Mouse (Mus musculus): ENCODE data around the gene Mypn. TPM values are rescaled to one million over a fixed set of nuclear protein-coding genes. Genes with fewer than 3 reads are reported as not detected.

Gene Mypn
- polyA plus RNA-seq, 1 experiment from 2014 or later = not detected

- H3K27me3 ChIP-seq (ENCODE audit: control insufficient read depth, insufficient read depth, low read length) = no peaks in the 10 kb centered on the region
- no peaks in the 10 kb centered on the region for H3K9me3 ChIP-seq (ENCODE audit: control insufficient read depth, low read length)
- WGBS = 84% methylated on average over 4 of the region's 4 CpGs
- DNase-seq (ENCODE audit: low spot score) (no peak), ATAC-seq (replicated peaks; ENCODE audit: low FRiP score) (no peak)
- no peak overlapping the region for H3K4me3 ChIP-seq (ENCODE audit: low read depth, low read length)
- H3K4me1 ChIP-seq (replicated peaks; ENCODE audit: control insufficient read depth, insufficient read depth, low read length) = no peaks in the 10 kb centered on the region
- H3K27ac ChIP-seq (ENCODE audit: low read depth, low read length) = no peak overlapping the region
- no peak overlapping the region for H3K4me2 ChIP-seq (ENCODE audit: low read depth, low read length, severe bottlenecking)
- H3K36me3 ChIP-seq (ENCODE audit: control insufficient read depth, insufficient read depth, low read length) = no peaks in the 10 kb centered on the region
- H3K9ac ChIP-seq (ENCODE audit: low read length) = no peak overlapping the region
Observed at GRCm38 (mm10) chr10:63184451-63184850, 19.3 kb downstream of the Mypn start.

GRCm38 (mm10) chr10:63182177-63182768 is 21.5 kb downstream of the Mypn start:
- no peak overlapping the region for H3K27ac ChIP-seq (ENCODE audit: low read depth, low read length)
- DNase-seq (ENCODE audit: low spot score) (no peak), ATAC-seq (replicated peaks; ENCODE audit: low FRiP score) (no peak)
- no peak overlapping the region for H3K4me2 ChIP-seq (ENCODE audit: low read depth, low read length, severe bottlenecking)
- no peak overlapping the region for H3K9ac ChIP-seq (ENCODE audit: low read length)
- H3K4me3 ChIP-seq (ENCODE audit: low read depth, low read length) = no peak overlapping the region
- WGBS = 71% methylated on average over 5 of the region's 5 CpGs
- no peaks in the 10 kb centered on the region for H3K27me3 ChIP-seq (ENCODE audit: control insufficient read depth, insufficient read depth, low read length)
- H3K36me3 ChIP-seq (ENCODE audit: control insufficient read depth, insufficient read depth, low read length) = no peaks in the 10 kb centered on the region
- no peaks in the 10 kb centered on the region for H3K9me3 ChIP-seq (ENCODE audit: control insufficient read depth, low read length)
- H3K4me1 ChIP-seq (replicated peaks; ENCODE audit: control insufficient read depth, insufficient read depth, low read length) = no peaks in the 10 kb centered on the region

- H3K9me3 ChIP-seq (ENCODE audit: control insufficient read depth, low read length) = no peaks in the 10 kb centered on the region
- DNase-seq (ENCODE audit: low spot score) (no peak), ATAC-seq (replicated peaks; ENCODE audit: low FRiP score) (no peak)
- H3K4me2 ChIP-seq (ENCODE audit: low read depth, low read length, severe bottlenecking) = no peak overlapping the region
- no peaks in the 10 kb centered on the region for H3K4me1 ChIP-seq (replicated peaks; ENCODE audit: control insufficient read depth, insufficient read depth, low read length)
- H3K9ac ChIP-seq (ENCODE audit: low read length) = no peak overlapping the region
- H3K27me3 ChIP-seq (ENCODE audit: control insufficient read depth, insufficient read depth, low read length) = no peaks in the 10 kb centered on the region
- no peak overlapping the region for H3K27ac ChIP-seq (ENCODE audit: low read depth, low read length)
- no peak overlapping the region for H3K4me3 ChIP-seq (ENCODE audit: low read depth, low read length)
- no peaks in the 10 kb centered on the region for H3K36me3 ChIP-seq (ENCODE audit: control insufficient read depth, insufficient read depth, low read length)
- WGBS = 82% methylated on average over 1 of the region's 1 CpGs
Observed at GRCm38 (mm10) chr10:63181166-63181565, 22.6 kb downstream of the Mypn start.

- Histone ChIP-seq H3K4me2 (ENCODE audit: low read depth, low read length, severe bottlenecking) (no peak overlapping the region), H3K27ac (ENCODE audit: low read depth, low read length) (no peak overlapping the region), H3K4me1 (replicated peaks; ENCODE audit: control insufficient read depth, insufficient read depth, low read length) (no peaks in the 10 kb centered on the region), H3K4me3 (ENCODE audit: low read depth, low read length) (no peak overlapping the region), H3K9me3 (ENCODE audit: control insufficient read depth, low read length) (no peaks in the 10 kb centered on the region), H3K36me3 (ENCODE audit: control insufficient read depth, insufficient read depth, low read length) (no peaks in the 10 kb centered on the region), H3K27me3 (ENCODE audit: control insufficient read depth, insufficient read depth, low read length) (no peaks in the 10 kb centered on the region), H3K9ac (ENCODE audit: low read length) (no peak overlapping the region)
- no peak for DNase-seq (ENCODE audit: low spot score)
- no peak for ATAC-seq (replicated peaks; ENCODE audit: low FRiP score)
- WGBS = 74% methylated on average over 10 of the region's 10 CpGs
Observed at GRCm38 (mm10) chr10:63179524-63179923, 24.2 kb downstream of the Mypn start.

- H3K4me1 ChIP-seq (replicated peaks; ENCODE audit: control insufficient read depth, insufficient read depth, low read length) = no peaks in the 10 kb centered on the region
- DNase-seq (ENCODE audit: low spot score) (no peak), ATAC-seq (replicated peaks; ENCODE audit: low FRiP score) (no peak)
- no peaks in the 10 kb centered on the region for H3K36me3 ChIP-seq (ENCODE audit: control insufficient read depth, insufficient read depth, low read length)
- no peak overlapping the region for H3K9ac ChIP-seq (ENCODE audit: low read length)
- no peak overlapping the region for H3K4me2 ChIP-seq (ENCODE audit: low read depth, low read length, severe bottlenecking)
- WGBS = 95% methylated on average over 2 of the region's 2 CpGs
- H3K27ac ChIP-seq (ENCODE audit: low read depth, low read length) = no peak overlapping the region
- H3K9me3 ChIP-seq (ENCODE audit: control insufficient read depth, low read length) = no peaks in the 10 kb centered on the region
- no peak overlapping the region for H3K4me3 ChIP-seq (ENCODE audit: low read depth, low read length)
- H3K27me3 ChIP-seq (ENCODE audit: control insufficient read depth, insufficient read depth, low read length) = no peaks in the 10 kb centered on the region
Observed at GRCm38 (mm10) chr10:63178318-63178717, 25.4 kb downstream of the Mypn start.

- DNase-seq (ENCODE audit: low spot score) (no peak), ATAC-seq (replicated peaks; ENCODE audit: low FRiP score) (no peak)
- Histone ChIP-seq H3K9me3 (ENCODE audit: control insufficient read depth, low read length) (no peaks in the 10 kb centered on the region), H3K27ac (ENCODE audit: low read depth, low read length) (no peak overlapping the region), H3K4me2 (ENCODE audit: low read depth, low read length, severe bottlenecking) (no peak overlapping the region), H3K27me3 (ENCODE audit: control insufficient read depth, insufficient read depth, low read length) (no peaks in the 10 kb centered on the region), H3K36me3 (ENCODE audit: control insufficient read depth, insufficient read depth, low read length) (no peaks in the 10 kb centered on the region), H3K9ac (ENCODE audit: low read length) (no peak overlapping the region), H3K4me3 (ENCODE audit: low read depth, low read length) (no peak overlapping the region), H3K4me1 (replicated peaks; ENCODE audit: control insufficient read depth, insufficient read depth, low read length) (no peaks in the 10 kb centered on the region)
- WGBS = 82% methylated on average over 21 of the region's 21 CpGs
Observed at GRCm38 (mm10) chr10:63177286-63178140, 26.2 kb downstream of the Mypn start.

GRCm38 (mm10) chr10:63176471-63176931 is 27.3 kb downstream of the Mypn start:
- H3K27me3 ChIP-seq (ENCODE audit: control insufficient read depth, insufficient read depth, low read length) = no peaks in the 10 kb centered on the region
- WGBS = 94% methylated on average over 8 of the region's 8 CpGs
- H3K9me3 ChIP-seq (ENCODE audit: control insufficient read depth, low read length) = no peaks in the 10 kb centered on the region
- no peak overlapping the region for H3K4me3 ChIP-seq (ENCODE audit: low read depth, low read length)
- H3K9ac ChIP-seq (ENCODE audit: low read length) = no peak overlapping the region
- no peak overlapping the region for H3K27ac ChIP-seq (ENCODE audit: low read depth, low read length)
- H3K4me1 ChIP-seq (replicated peaks; ENCODE audit: control insufficient read depth, insufficient read depth, low read length) = no peaks in the 10 kb centered on the region
- DNase-seq (ENCODE audit: low spot score) (no peak), ATAC-seq (replicated peaks; ENCODE audit: low FRiP score) (no peak)
- H3K4me2 ChIP-seq (ENCODE audit: low read depth, low read length, severe bottlenecking) = no peak overlapping the region
- no peaks in the 10 kb centered on the region for H3K36me3 ChIP-seq (ENCODE audit: control insufficient read depth, insufficient read depth, low read length)

- no peaks in the 10 kb centered on the region for H3K36me3 ChIP-seq (ENCODE audit: control insufficient read depth, insufficient read depth, low read length)
- H3K4me3 ChIP-seq (ENCODE audit: low read depth, low read length) = no peak overlapping the region
- DNase-seq (ENCODE audit: low spot score) (no peak), ATAC-seq (replicated peaks; ENCODE audit: low FRiP score) (no peak)
- no peak overlapping the region for H3K4me2 ChIP-seq (ENCODE audit: low read depth, low read length, severe bottlenecking)
- 89% methylated on average over 3 of the region's 3 CpGs for WGBS
- H3K9me3 ChIP-seq (ENCODE audit: control insufficient read depth, low read length) = no peaks in the 10 kb centered on the region
- no peaks in the 10 kb centered on the region for H3K4me1 ChIP-seq (replicated peaks; ENCODE audit: control insufficient read depth, insufficient read depth, low read length)
- no peak overlapping the region for H3K27ac ChIP-seq (ENCODE audit: low read depth, low read length)
- H3K9ac ChIP-seq (ENCODE audit: low read length) = no peak overlapping the region
- no peaks in the 10 kb centered on the region for H3K27me3 ChIP-seq (ENCODE audit: control insufficient read depth, insufficient read depth, low read length)
Observed at GRCm38 (mm10) chr10:63172089-63172488, 31.7 kb downstream of the Mypn start.

Data from forebrain, embryonic 11.5 days (tissue).